Mouse (Mus musculus): ENCODE measurements around the gene Slc44a3. TPM values are rescaled to one million over a fixed set of nuclear protein-coding genes. Genes with fewer than 3 reads are reported as not detected.

Slc44a3 gene
- polyA plus RNA-seq, 1 experiment from 2014 or later: 0.65 TPM

DNA sequence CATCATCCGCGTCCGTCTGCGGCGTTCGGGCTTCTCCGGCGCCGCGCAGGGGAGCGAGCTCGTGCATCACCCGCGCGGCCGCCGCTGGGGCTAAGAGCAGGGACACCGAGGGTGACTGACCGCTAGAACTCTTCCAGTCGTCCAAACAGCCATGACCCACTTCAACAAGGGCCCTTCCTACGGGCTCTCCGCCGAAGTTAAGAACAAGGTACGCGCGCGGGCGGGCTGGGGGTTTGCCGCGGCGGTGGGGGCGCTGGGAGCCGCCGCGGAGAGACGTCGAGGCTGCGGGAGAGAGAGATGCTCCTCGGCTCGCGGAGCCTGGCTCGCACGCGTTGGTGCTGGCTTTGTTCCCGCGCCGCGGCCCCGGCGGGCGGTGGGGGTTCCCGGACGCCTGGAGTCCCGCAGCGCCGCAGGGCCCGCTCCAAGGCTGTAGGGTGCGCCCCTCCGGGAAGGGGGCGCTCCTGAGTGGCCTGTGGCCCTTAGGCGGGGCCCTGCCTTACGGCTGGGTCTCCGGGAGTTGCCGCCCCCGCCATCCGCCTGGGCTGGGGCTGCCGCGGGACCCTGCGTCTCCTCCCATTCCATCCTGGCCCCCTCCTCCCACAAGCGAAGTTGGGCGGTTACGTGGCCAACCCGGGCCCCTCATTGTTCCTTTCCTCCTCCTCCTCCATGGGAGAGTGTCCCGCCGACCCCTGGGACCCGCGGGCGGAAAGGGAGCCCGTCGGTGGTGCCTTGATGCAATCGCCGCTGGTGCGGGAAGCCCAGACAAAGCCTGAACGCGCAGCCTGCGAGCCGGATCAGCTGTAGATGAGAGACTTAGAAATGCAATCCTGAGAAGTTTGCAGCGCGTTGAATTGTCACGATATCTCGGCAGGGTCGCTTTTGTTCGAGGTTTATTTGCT lies 105.3 kb downstream of the Slc44a3 start:
- H3K9ac ChIP-seq (replicated peaks): peak overlapping the region; percentile 98
- H3K27me3 ChIP-seq: no peaks in the 10 kb centered on the region
- under 1% methylated on average over 93 of the region's 93 CpGs for WGBS
- no peaks in the 10 kb centered on the region for H3K9me3 ChIP-seq
- peak overlapping the region; percentile 85 for H3K4me2 ChIP-seq
- H3K4me3 ChIP-seq (replicated peaks): peak overlapping the region; percentile 86
- H3K27ac ChIP-seq: peak overlapping the region; percentile 99
- peaks cover 38% of the 10 kb centered on the region for H3K4me1 ChIP-seq (replicated peaks)
- peak; percentile 60 for ATAC-seq (ENCODE audit: insufficient number of reproducible peaks, insufficient read depth, low FRiP score, low TSS enrichment, low read depth)
- H3K36me3 ChIP-seq: peaks cover 6% of the 10 kb centered on the region; the same call in 1 of the 2 replicates

DNA sequence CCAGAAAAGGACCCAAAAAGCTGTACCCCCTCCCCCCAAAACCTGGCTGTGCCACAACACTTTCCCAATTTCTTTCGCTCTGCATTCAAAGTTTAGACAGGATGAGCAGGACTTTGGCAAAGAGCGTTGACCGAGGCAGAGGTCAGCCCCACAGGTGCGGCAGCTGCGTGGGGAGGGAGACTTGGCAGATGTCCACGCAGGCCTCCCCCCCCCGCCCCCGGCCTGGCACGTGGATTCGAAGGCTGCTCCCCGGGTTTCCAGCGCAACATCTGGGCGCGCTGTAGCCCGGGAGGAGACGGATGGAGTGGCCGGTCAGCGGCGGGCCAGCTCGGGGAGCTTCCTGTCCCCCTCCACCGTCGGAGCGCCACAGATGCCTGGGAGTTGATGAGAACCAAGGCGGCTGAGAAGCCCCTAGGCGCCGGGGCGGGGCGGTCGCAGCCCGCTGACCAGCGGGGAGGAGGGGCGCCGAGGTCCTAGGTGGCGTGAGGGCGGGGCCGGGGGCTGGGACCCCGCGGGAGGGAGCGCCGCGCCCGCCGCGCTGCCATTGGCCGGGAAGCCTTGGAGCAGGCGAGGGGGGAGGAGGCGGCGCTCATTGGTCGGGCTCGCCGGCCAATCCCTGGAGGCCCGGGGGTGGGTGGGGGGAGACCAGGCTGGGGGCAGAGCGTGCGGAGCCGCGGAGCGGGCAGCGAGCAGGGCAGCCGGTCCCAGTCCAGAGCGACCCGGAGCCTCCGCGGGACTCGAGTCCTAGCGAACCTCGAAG lies 106.2 kb downstream of the Slc44a3 start, which contains the start of gene Cnn3:
TSS of gene Cnn3 (plus strand) at position 637 of the 760 bp plus-strand sequence.
- 2% methylated on average over 58 of the region's 66 CpGs for WGBS
- peaks cover 37% of the 10 kb centered on the region for H3K4me1 ChIP-seq (replicated peaks)

DNA sequence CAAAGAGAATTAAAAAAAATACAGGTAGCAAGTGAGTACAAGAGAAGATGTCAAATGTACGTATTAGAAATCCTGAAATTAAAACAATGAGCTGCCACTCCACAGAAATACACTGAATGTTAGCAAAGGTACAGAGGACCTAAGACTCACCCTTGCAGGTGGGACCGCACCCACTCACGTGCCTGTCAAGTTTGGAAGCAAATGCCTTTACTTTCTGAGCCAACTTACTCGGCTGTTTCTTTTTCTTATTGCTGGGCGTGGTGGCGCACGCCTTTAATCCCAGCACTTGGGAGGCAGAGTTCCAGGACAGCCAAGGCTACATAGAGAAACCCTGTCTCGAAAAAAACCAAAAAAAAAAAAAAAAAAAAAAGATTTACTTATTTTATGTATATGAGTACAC lies 109.8 kb downstream of the Slc44a3 start:
- H3K9me3 ChIP-seq: no peaks in the 10 kb centered on the region
- H3K4me1 ChIP-seq (replicated peaks): peaks cover 18% of the 10 kb centered on the region
- H3K27me3 ChIP-seq: no peaks in the 10 kb centered on the region
- 87% methylated on average over 8 of the region's 8 CpGs for WGBS
- H3K4me2 ChIP-seq: no peak overlapping the region
- no peak overlapping the region for H3K9ac ChIP-seq (replicated peaks)
- H3K4me3 ChIP-seq (replicated peaks): no peak overlapping the region
- no peak overlapping the region for H3K27ac ChIP-seq
- ATAC-seq (ENCODE audit: insufficient number of reproducible peaks, insufficient read depth, low FRiP score, low TSS enrichment, low read depth): no peak
- H3K36me3 ChIP-seq: no peaks in the 10 kb centered on the region

More for the DNA sequence above, 106.2 kb downstream of the Slc44a3 start, which contains the start of gene Cnn3:
- peak; percentile 89 for ATAC-seq (ENCODE audit: insufficient number of reproducible peaks, insufficient read depth, low FRiP score, low TSS enrichment, low read depth)
- peak within 1 kb of the TSS; percentile 99 for H3K27ac ChIP-seq
- H3K27me3 ChIP-seq: no peaks in the 10 kb centered on the region
- peak within 1 kb of the TSS; percentile 86 for H3K4me3 ChIP-seq (replicated peaks)
- peak within 1 kb of the TSS; percentile 98 for H3K9ac ChIP-seq (replicated peaks)
- peaks cover 6% of the 10 kb centered on the region; the same call in 1 of the 2 replicates for H3K36me3 ChIP-seq
- no peaks in the 10 kb centered on the region for H3K9me3 ChIP-seq
- peak within 1 kb of the TSS; percentile 85 for H3K4me2 ChIP-seq

DNA sequence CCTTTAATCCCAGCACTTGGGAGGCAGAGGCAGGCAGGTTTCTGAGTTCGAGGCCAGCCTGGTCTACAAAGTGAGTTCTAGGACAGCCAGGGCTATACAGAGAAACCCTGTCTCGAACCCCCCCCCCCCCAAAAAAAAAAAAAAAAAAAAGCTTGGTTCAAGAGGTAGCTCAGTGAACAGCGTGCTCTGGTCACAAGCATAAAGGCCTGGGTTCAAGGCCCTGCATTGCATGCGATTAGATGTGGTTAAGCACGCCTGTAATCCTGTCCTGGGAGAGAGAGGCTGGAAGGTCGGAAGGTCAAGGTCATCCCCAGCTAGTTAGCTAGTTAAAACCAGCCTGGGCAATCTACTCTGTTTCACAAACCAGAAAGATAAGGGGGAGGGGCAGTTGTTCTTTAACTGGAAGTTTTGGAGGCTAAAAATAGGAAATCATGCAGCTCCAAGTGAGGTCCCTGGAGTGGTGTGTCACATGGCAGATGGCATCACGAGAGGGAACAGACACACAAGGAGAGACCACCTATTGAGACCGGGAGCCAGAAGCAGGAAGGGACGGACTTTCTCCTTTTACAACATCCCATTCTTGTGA lies 113.3 kb downstream of the Slc44a3 start:
- Histone ChIP-seq H3K9me3 (no peaks in the 10 kb centered on the region), H3K27me3 (no peaks in the 10 kb centered on the region), H3K4me2 (no peak overlapping the region), H3K36me3 (no peaks in the 10 kb centered on the region), H3K4me3 (replicated peaks) (no peak overlapping the region), H3K9ac (replicated peaks) (no peak overlapping the region), H3K27ac (no peak overlapping the region), H3K4me1 (replicated peaks) (peaks cover 9% of the 10 kb centered on the region)
- ATAC-seq (ENCODE audit: insufficient number of reproducible peaks, insufficient read depth, low FRiP score, low TSS enrichment, low read depth): no peak
- WGBS: 75% methylated on average over 8 of the region's 9 CpGs

- Histone ChIP-seq H3K9me3 (no peaks in the 10 kb centered on the region), H3K4me2 (no peak overlapping the region), H3K27me3 (no peaks in the 10 kb centered on the region), H3K9ac (replicated peaks) (no peak overlapping the region), H3K36me3 (no peaks in the 10 kb centered on the region), H3K27ac (no peak overlapping the region), H3K4me3 (replicated peaks) (no peak overlapping the region), H3K4me1 (replicated peaks) (peaks cover 9% of the 10 kb centered on the region)
- ATAC-seq (ENCODE audit: insufficient number of reproducible peaks, insufficient read depth, low FRiP score, low TSS enrichment, low read depth): no peak
- 76% methylated on average over 6 of the region's 6 CpGs for WGBS
Measured at GRCm38 (mm10) chr3:121418251-121418601, 114.0 kb downstream of the Slc44a3 start.

- ATAC-seq (ENCODE audit: insufficient number of reproducible peaks, insufficient read depth, low FRiP score, low TSS enrichment, low read depth): no peak
- Histone ChIP-seq H3K27me3 (no peaks in the 10 kb centered on the region), H3K4me1 (replicated peaks) (peaks cover 9% of the 10 kb centered on the region), H3K4me2 (no peak overlapping the region), H3K9ac (replicated peaks) (no peak overlapping the region), H3K4me3 (replicated peaks) (no peak overlapping the region), H3K36me3 (no peaks in the 10 kb centered on the region), H3K9me3 (no peaks in the 10 kb centered on the region), H3K27ac (no peak overlapping the region)
- WGBS: 79% methylated on average over 14 of the region's 14 CpGs
Measured at GRCm38 (mm10) chr3:121417379-121418250, 114.6 kb downstream of the Slc44a3 start.

DNA sequence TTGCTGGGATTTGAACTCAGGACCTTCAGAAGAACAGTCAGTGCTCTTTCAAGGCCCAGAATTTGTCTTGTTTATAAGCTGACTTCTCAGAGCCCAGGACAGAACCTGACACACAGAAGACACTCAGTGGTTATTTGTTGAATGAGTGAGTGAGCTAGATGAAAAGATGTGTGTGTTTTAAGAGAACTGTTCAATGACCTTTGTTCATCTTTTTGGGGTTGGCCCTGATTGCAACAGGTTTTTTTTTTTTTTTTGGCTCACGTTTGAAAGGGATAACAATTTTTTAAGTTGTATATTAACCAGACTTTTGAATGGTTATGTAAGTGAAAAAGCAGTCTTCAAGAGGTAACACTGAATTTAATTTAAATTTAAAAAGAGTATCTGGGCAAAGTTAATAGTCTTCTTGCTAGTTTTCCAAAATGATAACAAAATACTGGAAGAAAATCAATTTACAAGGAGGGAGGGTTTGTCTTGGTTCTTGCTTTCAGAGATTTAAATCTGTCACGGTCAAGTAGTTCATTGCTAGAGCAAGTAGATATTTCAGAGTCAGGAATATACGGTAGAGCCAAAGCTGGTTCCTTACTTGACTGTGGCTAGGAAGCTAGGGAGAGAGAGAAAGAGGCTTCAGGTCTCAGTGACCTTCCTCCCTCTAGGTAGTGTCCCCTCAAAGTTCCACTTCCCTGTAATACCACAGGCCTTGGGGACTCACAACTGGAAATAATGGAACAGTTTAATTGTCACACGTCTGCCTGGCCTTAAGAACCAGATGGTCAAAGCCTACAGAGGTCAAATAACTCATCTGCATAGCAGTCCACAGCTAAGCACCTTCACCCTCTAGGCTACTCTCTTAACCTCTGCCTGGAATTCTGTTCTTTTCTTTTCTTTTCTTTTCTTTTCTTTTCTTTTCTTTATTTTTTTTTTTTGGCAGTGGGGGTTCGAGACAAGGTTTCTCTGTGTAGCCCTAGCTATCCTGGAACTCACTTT lies 115.7 kb downstream of the Slc44a3 start:
- no peaks in the 10 kb centered on the region for H3K9me3 ChIP-seq
- no peak overlapping the region for H3K9ac ChIP-seq (replicated peaks)
- no peak overlapping the region for H3K4me2 ChIP-seq
- H3K27ac ChIP-seq: no peak overlapping the region
- H3K36me3 ChIP-seq: no peaks in the 10 kb centered on the region
- H3K4me3 ChIP-seq (replicated peaks): no peak overlapping the region
- 68% methylated on average over 5 of the region's 5 CpGs for WGBS
- no peak for ATAC-seq (ENCODE audit: insufficient number of reproducible peaks, insufficient read depth, low FRiP score, low TSS enrichment, low read depth)
- peaks cover 9% of the 10 kb centered on the region for H3K4me1 ChIP-seq (replicated peaks)
- H3K27me3 ChIP-seq: no peaks in the 10 kb centered on the region

DNA sequence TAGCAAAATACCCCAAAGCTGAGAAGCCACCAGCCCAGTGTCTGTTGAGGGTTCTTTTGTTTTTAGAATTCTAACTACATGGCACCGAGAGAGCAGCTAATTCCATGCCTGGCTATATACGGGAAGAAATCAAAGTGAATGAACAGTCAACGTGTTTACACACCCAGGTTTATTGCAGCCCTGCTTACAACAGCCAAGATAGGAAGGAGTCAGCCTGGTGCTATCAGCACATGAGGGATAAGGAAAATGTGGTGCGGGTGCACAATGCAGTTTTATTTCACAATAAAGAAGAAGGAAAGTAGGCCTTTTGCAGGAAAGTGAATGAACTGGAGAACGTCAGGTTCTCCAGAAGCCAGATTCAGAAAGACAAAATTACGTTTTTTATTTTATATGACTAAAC lies 120.8 kb downstream of the Slc44a3 start:
- Histone ChIP-seq H3K9me3 (no peaks in the 10 kb centered on the region), H3K36me3 (no peaks in the 10 kb centered on the region), H3K4me1 (replicated peaks) (0 out of 2 replicates have a peak, but pooled peaks cover 7% of the 10 kb centered on the region), H3K9ac (replicated peaks) (no peak overlapping the region), H3K27me3 (no peaks in the 10 kb centered on the region), H3K27ac (no peak overlapping the region), H3K4me2 (no peak overlapping the region), H3K4me3 (replicated peaks) (no peak overlapping the region)
- 43% methylated on average over 6 of the region's 6 CpGs for WGBS
- no peak for ATAC-seq (ENCODE audit: insufficient number of reproducible peaks, insufficient read depth, low FRiP score, low TSS enrichment, low read depth)

All from limb, embryonic 12.5 days (tissue).